Mouse (Mus musculus) limb, embryonic 14.5 days (tissue): ENCODE results near the gene Gm13030. TPM values are rescaled to one million over a fixed set of nuclear protein-coding genes. Genes with fewer than 3 reads are reported as not detected.
"Not testable (repeated sequence)": the region's sequence is repeated elsewhere in the genome, so short reads cannot be mapped to it uniquely, and the experiment has no call there.

ENCODE experiments used
- ATAC-seq: fragments of 200-750 bp; cut with Nextera tagmentation; 2 replicates; pipeline ENCODE4 v1.8.0; 2017; ENCODE audit warnings: low read depth, moderate number of reproducible peaks, moderate TSS enrichment; ENCODE audit not compliant: low FRiP score
- DNase-seq: peaks from one replicate; pipeline ENCODE4 v3.0.0-alpha.2; 2015; ENCODE audit warnings: low spot score
- H3K27ac ChIP-seq: fragments of 300-500 bp; sonication (generic); replicated peaks from 2 replicates; pipeline ENCODE4 v1.5.1; 2014; ENCODE audit warnings: low read depth, mild to moderate bottlenecking, low read length, moderate library complexity, mixed read lengths
- H3K27me3 ChIP-seq: fragments of 300-500 bp; sonication (generic); 2 replicates; pipeline ENCODE4 v1.6.1; 2014; ENCODE audit warnings: low read length, mixed read lengths; ENCODE audit not compliant: control insufficient read depth, insufficient read depth
- H3K36me3 ChIP-seq: fragments of 300-500 bp; sonication (generic); 2 replicates; pipeline ENCODE4 v1.6.1; 2014; ENCODE audit warnings: mild to moderate bottlenecking, low read length, moderate library complexity, mixed read lengths; ENCODE audit not compliant: control insufficient read depth, insufficient read depth
- H3K4me1 ChIP-seq: fragments of 300-500 bp; sonication (generic); 2 replicates; pipeline ENCODE4 v1.6.1; 2014; ENCODE audit warnings: antibody characterized with exemption, low read length, mixed read lengths; ENCODE audit not compliant: control insufficient read depth, insufficient read depth
- H3K4me2 ChIP-seq: fragments of 300-500 bp; sonication (generic); replicated peaks from 2 replicates; pipeline ENCODE4 v1.6.1; 2014; ENCODE audit warnings: low read depth, mild to moderate bottlenecking, low read length, moderate library complexity; ENCODE audit not compliant: severe bottlenecking
- H3K4me3 ChIP-seq: fragments of 300-500 bp; sonication (generic); replicated peaks from 2 replicates; pipeline ENCODE4 v1.5.1; 2014; ENCODE audit warnings: low read length
- H3K9ac ChIP-seq: fragments of 300-500 bp; sonication (generic); 2 replicates; pipeline ENCODE4 v1.6.1; 2014; ENCODE audit warnings: mild to moderate bottlenecking, low read depth, low read length, moderate library complexity; ENCODE audit not compliant: severe bottlenecking
- H3K9me3 ChIP-seq: fragments of 300-500 bp; sonication (generic); 2 replicates; pipeline ENCODE4 v1.6.1; 2016; ENCODE audit warnings: low read length; ENCODE audit not compliant: control insufficient read depth
- POLR2A ChIP-seq: fragments of 200-500 bp; IDR thresholded peaks from 2 replicates; pipeline ENCODE4 v1.8.0; 2012; ENCODE audit warnings: inconsistent platforms, mild to moderate bottlenecking, moderate library complexity, borderline replicate concordance; ENCODE audit not compliant: insufficient read depth, insufficient read length; ENCODE audit errors: extremely low read depth
- WGBS: fragments of 180-500 bp; shearing (Covaris S2); extraction: QIAGEN DNeasy Blood & Tissue Kit; methylation state at CpG from one replicate; pipeline ENCODE4 v1.1.7; 2014; 5-methylcytosine and 5-hydroxymethylcytosine counted together
- polyA plus RNA-seq, 2 experiments: library from polyadenylated mRNA; depleted of rRNA in 1 of 2; stranded (reverse) in 1 of 2; unstranded in 1 of 2; fragments of >200 nt; fragmentation: Nextera tagmentation in 1 of 2; extraction: Ambion mirVana in 1 of 2; gene quantifications; 2 replicates each; pipeline versions ENCODE4 v1.2.1 to v1.2.3; 2012 to 2014

The Gm13030 gene
- polyA plus RNA-seq, 2 experiments, result not detected

GRCm38 (mm10) chr4:138879808-138880207 lies 6.0 kb upstream of the Gm13030 start:
- Histone ChIP-seq H3K27me3 (no peaks in the 10 kb centered on the region), H3K4me2 (no peak overlapping the region), H3K4me3 (no peak overlapping the region), H3K36me3 (no peaks in the 10 kb centered on the region), H3K9me3 (no peaks in the 10 kb centered on the region), H3K4me1 (peaks cover 4% of the 10 kb centered on the region; the same call in 1 of the 2 replicates), H3K9ac (no peak overlapping the region), H3K27ac (no peak overlapping the region)
- ATAC-seq, result no peak
- 84% methylated on average over 11 of the region's 11 CpGs for WGBS
- no peak for DNase-seq
- no peak for TF ChIP-seq POLR2A

GRCm38 (mm10) chr4:138878783-138879182 lies 5.0 kb upstream of the Gm13030 start:
- H3K36me3 ChIP-seq, result no peaks in the 10 kb centered on the region
- DNase-seq, result no peak
- no peak for TF ChIP-seq POLR2A
- ATAC-seq, result no peak
- WGBS, result 50% methylated on average over 8 of the region's 8 CpGs
- no peak overlapping the region for H3K9ac ChIP-seq
- peaks cover 4% of the 10 kb centered on the region; the same call in 1 of the 2 replicates for H3K4me1 ChIP-seq
- H3K4me2 ChIP-seq, result no peak overlapping the region
- no peaks in the 10 kb centered on the region for H3K9me3 ChIP-seq
- no peaks in the 10 kb centered on the region for H3K27me3 ChIP-seq
- no peak overlapping the region for H3K27ac ChIP-seq
- no peak overlapping the region for H3K4me3 ChIP-seq

GRCm38 (mm10) chr4:138877731-138878130 lies 4.0 kb upstream of the Gm13030 start, which contains the start of gene Pla2g2e:
Pla2g2e (plus strand) TSS chr4:138877942.
- no peaks in the 10 kb centered on the region for H3K27me3 ChIP-seq
- H3K4me1 ChIP-seq, result peaks cover 4% of the 10 kb centered on the region; the same call in 1 of the 2 replicates
- 67% methylated on average over 4 of the region's 4 CpGs for WGBS
- no peak for ATAC-seq
- H3K4me3 ChIP-seq, result no peak within 1 kb of the TSS
- H3K36me3 ChIP-seq, result no peaks in the 10 kb centered on the region
- H3K27ac ChIP-seq, result no peak within 1 kb of the TSS
- H3K4me2 ChIP-seq, result no peak within 1 kb of the TSS
- TF ChIP-seq POLR2A, result no peak
- H3K9me3 ChIP-seq, result no peaks in the 10 kb centered on the region
- 0 out of 2 replicates have a peak within 1 kb of the TSS, but pooled peaks have one; percentile 16 for H3K9ac ChIP-seq
- no peak for DNase-seq

GRCm38 (mm10) chr4:138875986-138876385 lies 2.2 kb upstream of the Gm13030 start:
- TF ChIP-seq POLR2A, result no peak
- Histone ChIP-seq H3K27ac (no peak overlapping the region), H3K36me3 (no peaks in the 10 kb centered on the region), H3K4me3 (no peak overlapping the region), H3K9ac (no peak overlapping the region), H3K4me1 (no peaks in the 10 kb centered on the region), H3K9me3 (no peaks in the 10 kb centered on the region), H3K27me3 (no peaks in the 10 kb centered on the region), H3K4me2 (no peak overlapping the region)
- WGBS, result 91% methylated on average over 2 of the region's 2 CpGs
- no peak for ATAC-seq
- DNase-seq, result no peak

- H3K4me1 ChIP-seq, DNase-seq, H3K27me3 ChIP-seq, H3K36me3 ChIP-seq, H3K4me2 ChIP-seq, H3K4me3 ChIP-seq, H3K27ac ChIP-seq, H3K9me3 ChIP-seq, ATAC-seq, H3K9ac ChIP-seq: not testable (repeated sequence)
- 85% methylated on average over 2 of the region's 2 CpGs for WGBS
Observed at GRCm38 (mm10) chr4:138875275-138875674, 1.5 kb upstream of the Gm13030 start.

GRCm38 (mm10) chr4:138868666-138869065 lies 5.1 kb downstream of the Gm13030 start:
- Histone ChIP-seq H3K9me3 (no peaks in the 10 kb centered on the region), H3K4me2 (no peak overlapping the region), H3K4me3 (no peak overlapping the region), H3K9ac (no peak overlapping the region), H3K36me3 (no peaks in the 10 kb centered on the region), H3K27ac (no peak overlapping the region), H3K27me3 (no peaks in the 10 kb centered on the region), H3K4me1 (no peaks in the 10 kb centered on the region)
- no peak for TF ChIP-seq POLR2A
- WGBS, result 39% methylated on average over 8 of the region's 8 CpGs
- DNase-seq, result no peak
- no peak for ATAC-seq
